Mouse (Mus musculus): ENCODE results near the gene Mrpl42.

The Mrpl42 gene

DNA sequence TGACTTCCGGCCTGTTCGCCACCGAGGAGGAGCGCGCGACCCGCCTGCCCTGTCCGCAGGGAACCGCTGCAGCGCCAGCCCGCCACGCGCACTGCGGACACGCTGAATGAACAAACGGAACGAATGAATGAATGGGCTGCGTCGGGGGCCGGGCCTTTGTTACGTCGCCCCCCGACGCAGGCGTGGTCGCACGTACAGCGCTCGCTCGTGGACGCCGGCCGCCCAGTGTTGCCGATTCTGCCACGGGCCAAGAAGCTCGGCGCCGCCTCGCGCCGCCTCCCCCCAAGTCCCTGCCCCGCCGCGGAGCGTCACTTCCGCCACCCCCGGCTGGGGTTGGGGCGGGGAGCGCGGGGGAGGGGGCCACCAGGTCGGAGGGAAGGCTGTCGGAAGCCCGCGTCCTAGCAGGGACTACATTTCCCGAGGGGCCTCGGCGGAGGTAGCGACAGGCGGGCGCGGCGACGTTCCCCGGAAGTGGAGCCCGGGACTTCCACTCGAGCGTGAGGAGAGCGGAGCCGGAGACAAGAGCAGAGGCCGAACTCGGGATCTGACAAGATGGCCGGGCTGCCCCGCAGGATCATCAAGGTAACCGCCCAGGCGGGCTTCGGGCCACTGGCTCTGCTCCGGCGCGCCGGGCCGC, 13.0 kb upstream of the Mrpl42 start, which contains the start of gene Ube2n:
Gene Ube2n (plus strand): TSS at position 490 of the 637 bp plus-strand sequence.
- DNase-seq (ENCODE audit: low spot score): peak; percentile 98

DNA sequence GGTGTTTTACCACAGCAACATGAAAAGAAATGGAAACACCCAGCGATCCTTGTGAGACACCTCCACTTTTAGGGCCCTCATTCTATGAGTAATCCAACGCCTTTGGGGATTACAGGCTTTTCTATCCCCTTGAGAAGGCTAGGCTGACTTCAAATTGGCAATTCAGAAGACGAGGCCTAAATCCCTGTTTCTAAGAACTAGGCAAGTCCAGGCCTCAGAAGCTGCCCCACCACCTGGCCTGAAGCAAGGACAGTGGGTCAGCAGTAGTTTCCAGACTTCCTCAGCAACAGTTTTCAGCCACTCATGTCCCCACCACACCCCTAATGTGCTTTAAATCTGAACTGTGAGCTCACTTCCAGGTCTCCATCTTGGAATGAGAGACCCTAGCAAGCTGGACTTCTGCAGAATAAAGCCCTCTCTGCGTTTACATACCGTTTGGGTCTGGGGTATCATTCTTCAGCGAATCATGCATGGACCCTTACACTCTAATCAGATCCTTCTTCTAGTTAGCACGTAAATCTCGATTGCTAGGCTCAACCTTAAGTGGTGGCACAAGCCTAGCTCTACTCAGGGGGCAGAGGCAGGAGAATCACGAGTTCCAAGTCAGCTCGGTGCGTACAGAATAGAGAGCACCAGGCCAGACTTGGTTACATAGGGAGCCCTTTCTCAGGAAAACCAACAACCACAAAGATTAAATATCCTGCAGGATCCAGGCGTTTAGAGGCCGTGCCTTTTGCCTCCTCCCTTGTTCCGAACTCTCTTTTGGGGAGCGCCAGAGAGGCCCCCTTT, 12.2 kb upstream of the Mrpl42 start:
- DNase-seq (ENCODE audit: low spot score): no peak

DNA sequence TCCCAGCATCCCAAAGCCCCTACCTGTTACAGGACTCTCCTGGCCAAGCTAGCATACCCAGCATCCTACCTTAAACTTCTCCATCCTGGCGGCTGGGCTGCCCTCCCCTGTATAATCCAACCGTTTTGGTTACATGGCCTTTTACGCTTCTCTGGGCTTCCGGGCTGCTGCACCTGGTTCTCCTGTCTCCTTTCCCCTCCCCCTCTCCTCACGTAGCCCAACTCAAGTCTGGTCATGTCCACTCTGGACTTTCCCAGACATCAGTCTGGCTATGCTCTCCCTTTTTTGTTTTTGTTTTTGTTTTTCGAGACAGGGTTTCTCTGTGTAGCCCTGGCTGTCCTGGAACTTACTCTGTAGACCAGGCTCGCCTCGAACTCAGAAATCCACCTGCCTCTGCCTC, 10.9 kb upstream of the Mrpl42 start:
- no peak for DNase-seq (ENCODE audit: low spot score)

DNA sequence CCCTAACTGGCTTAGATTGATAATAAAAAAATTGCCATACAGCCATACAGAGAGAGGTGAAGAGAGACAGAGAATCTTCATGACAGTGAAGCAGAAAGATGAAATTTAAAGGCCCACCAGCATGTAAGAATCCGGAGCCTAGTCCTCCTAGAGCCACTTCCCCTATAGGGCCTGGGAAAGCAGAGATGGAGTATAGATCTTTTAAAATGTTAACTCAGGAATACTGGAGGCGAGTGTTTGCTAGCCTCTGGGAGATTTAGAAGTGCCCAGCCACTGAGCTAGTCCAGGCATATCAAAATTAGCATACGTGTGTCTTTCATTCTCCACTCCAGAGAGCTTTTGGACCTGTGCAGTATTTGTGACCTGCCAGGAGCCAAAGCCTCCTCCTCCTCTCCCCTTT, 7.5 kb upstream of the Mrpl42 start:
- DNase-seq (ENCODE audit: low spot score): no peak

DNA sequence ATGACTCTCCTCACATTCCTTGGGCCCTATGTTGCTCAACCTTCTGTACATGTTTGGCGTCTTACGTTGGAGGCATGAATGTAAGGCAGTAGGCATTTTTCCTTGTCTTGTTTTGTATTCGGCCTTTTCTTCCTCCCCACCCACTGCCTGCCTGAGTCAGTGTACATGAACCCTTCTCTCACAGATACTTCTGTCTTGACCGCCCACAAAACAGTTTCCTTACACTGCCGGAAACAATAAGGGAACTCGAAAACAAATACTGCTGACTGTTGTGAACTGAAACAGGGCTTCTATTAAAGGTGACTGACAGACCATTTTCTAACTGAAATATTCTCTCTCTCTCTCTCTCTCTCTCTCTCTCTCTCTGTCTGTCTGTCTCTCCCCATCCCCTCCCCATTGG, 7.1 kb upstream of the Mrpl42 start:
- peak; percentile 17 for DNase-seq (ENCODE audit: low spot score)

DNA sequence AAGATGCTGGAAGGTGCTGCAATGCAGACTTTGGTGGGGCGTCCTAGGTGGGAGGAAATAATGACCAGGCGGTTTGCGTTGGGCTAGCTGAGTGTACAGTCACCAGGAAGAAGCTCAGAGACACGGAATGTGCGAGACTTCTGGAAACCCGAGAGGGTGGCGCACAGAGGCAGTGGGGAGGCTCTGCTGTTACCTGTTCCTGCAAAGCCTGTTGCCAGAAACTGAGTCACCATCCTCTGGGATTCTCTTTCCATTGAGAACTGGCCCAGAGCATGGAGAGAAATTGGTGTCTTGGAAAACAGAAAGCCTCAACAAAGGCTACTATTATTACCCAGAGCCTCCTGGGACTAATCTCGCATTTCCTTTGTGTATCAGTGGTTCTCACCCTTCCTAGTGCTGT, 6.4 kb upstream of the Mrpl42 start:
- DNase-seq (ENCODE audit: low spot score): no peak

DNA sequence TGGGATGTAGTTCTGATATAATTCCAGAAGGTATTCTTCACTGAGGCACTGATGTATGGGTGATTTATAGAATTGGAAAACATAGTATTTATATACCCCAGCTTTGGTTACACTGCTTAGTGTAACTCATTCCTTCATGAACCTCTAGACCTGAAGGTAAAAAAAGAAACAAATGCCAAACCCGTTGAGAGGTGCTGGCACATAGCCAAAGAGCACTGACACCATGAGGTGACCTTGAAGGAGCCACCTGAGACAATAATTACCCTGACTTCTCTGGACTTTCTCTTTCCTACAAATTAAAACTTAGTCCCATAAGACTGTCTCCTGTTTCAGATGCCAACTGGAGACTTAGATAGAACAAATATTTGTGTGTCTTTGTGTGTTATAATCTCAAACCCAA, 2.6 kb upstream of the Mrpl42 start:
- DNase-seq (ENCODE audit: low spot score): no peak

DNA sequence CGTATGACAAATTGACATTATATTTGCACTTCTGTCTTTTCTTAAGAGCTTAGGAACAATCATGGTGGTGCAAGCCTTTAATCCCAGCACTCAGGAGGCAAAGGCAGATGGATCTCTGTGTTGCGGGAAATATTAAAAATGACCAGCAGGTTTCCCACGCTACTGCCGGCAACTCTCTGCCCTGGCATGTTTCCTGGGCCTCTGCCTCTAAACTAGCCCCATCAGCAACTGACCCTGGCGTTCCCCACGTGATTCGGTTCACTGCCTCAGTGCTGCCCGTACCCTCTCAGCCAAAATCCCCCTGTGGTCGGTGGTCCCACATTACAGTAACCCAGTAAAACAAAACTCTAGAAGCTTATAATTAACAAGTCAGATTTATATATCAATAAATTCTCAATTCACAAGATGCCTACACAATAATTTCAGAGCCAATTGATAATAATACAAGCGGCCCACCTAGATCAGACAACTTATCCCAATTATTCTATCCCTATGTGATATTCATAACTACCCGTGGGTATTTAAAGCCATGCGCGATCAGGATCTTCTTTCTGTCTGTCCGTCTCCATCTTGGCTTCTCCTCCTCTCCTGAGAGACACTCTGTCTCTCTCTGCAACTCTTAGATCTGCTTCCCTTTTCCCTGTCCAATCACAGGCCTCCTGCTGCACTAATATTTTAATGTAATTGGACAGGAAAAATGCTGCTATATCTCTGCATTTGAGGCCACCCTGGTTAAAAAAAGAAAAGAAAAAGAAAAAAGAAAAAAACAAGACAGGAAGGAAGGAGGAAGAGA, 1.9 kb upstream of the Mrpl42 start:
- DNase-seq (ENCODE audit: low spot score): no peak

DNA sequence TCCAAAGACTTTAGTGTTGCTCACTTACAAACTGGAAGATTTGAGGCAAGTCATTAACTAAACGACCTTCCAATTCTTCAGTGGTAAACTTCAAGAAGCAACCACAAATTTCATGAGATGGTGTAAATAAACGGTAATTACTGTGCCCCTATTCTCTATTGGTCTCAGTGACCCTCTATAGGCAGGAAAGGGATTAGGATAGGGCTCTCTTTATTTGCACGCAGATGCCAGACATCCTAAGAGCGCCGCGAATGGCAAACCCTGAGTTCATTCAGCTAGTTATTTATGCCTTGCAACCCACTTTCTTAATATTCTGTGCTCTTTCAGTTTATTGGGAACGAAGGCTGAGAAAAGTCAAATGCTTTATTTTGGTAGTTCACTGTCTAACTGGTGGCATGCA, 707 bp downstream of the Mrpl42 start:
- no peak for DNase-seq (ENCODE audit: low spot score)

DNA sequence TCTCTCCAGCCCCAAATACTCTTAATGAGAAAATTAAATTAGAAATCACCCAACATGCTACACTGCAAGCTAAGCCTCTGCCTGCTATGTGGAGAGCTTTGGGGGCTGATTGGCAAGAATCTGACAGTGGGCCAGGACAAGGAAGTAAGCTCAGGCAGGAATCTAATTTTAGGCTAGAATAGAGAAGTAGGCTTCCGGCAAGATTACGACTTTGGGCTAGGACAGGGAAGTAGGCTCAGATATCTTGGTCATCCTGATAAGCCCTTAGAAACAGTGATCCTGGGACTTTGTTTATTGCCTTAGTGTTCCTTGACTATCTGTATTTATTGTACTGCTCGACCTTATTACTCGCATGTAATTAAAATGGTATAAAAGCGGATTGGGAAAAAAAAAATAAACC, 7.5 kb downstream of the Mrpl42 start:
- DNase-seq (ENCODE audit: low spot score): no peak

DNA sequence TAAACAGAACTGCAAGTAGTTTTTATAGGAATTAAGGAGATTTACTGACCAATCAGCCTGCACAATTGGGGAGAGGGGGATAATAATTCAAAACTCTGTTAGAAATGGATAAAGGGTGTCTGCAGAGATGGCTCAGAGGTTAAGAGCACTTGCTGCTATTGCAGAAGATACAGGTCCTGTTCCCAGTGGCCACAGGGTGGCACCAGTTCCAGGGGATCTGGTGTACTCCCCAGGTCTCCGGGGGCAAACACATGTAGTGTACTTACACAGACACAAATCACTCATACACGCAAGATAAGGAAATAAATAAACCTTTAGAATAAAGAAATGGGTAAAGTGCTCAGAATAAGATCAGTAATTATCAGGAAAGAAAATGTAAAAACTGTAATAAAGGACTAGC, 12.1 kb downstream of the Mrpl42 start:
- DNase-seq (ENCODE audit: low spot score): peak; percentile 11

DNA sequence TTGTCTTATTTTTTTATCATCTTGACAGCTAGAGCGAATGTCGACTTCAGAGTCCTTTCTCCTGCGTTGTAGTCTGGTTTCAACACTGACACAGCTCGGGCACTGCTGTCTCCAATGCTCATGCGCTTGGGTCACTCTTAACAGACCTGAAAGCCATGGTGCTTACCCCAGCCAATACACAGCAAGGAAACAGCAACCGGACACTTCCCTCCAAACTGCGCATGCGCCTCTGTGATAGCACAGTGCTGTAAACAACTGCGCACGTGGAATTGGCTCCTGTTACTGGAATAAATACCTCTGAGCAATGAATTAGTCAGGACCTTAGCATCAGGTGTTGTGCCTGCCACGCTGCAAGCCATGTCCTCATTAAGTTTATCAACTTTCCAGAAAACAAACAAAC, 24.2 kb downstream of the Mrpl42 start:
- no peak for DNase-seq (ENCODE audit: low spot score)

DNA sequence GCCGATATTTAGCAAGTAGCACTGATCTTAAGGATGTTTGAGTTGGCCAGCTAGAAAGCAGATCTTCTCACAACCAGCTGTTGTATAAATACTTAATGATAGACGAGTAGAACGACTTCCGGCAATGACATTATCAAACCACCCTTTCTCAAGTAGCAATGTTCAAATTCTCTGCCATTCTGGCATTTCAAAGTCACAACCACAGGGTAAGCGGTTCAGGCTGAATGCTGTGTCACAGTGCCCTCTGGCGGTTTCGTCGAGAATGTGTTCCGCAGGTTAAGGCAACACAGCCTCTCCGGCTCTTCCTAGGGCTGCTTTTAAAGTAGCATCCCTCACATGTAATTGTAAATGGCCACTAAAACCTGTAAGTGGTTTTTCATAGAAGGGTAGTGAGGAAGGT, 25.8 kb downstream of the Mrpl42 start:
- peak; percentile 90 for DNase-seq (ENCODE audit: low spot score)

DNA sequence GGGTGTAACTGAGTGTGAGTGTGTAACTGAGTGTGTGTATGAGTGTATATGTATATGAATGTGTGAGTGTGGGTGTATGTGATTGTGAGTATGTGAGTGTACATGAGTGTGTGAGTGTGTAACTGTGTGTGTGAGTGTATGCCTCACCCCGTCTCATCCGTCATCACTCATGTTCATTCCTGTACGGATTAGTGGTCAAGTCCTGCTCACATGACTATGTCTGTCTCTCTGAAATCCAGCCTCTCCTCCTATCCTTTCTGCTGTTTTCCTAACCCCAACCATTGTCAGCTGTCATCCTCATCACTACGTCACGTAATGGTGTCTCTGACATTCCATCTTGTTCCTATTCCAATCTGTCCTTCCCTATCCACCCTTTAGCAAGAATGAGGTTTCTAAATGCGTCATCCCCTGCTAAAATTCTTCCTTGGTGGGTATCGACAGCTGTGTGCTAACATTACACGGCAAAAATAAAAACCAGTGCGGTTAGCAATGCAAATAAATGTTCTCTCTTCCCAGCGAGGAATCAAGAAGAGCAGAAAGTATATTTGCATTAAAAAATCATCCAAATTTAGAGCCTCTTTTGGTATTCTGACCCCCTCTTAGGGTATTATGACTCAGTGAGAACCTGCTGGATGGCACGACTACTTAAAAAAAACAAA, 29.7 kb downstream of the Mrpl42 start:
- DNase-seq (ENCODE audit: low spot score): no peak

DNA sequence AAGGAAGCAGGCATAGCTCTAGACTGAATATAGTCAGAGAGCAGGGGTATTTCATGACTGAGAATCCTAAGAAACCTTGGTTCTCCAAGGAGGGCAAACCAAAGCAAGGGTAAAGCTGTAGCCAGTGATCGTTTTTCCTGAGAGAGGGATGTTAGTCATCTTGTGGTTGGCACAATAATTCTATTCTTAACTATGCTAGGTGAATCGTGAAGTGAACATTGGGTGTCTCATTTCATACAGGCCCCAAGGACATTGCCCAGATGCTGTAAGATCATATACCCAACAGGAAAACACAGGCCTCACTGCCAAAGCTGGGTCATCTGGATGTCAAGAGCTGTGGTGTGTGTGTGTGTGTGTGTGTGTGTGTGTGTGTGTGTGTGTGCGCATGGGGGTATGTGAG, 30.6 kb downstream of the Mrpl42 start:
- DNase-seq (ENCODE audit: low spot score): no peak

DNA sequence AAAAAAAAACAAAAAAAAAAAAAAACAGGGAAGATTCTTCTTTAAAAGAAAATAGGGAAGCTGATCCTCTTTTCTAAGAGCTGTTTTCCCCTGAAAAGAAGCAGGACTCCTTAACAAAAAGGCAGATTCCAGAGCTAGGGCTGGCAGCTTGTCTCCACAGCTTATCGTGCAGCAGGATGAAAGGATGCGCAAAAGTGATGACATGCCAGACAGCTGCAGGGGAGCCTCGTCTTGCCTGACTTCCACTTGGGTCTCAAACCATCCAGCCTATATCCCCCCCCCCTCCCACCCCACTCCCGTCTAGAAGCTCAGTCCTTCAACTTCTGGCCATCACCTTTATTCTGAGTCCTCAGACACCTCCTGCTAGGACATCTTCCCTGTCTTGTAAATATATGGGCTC, 32.8 kb downstream of the Mrpl42 start:
- DNase-seq (ENCODE audit: low spot score): no peak

DNA sequence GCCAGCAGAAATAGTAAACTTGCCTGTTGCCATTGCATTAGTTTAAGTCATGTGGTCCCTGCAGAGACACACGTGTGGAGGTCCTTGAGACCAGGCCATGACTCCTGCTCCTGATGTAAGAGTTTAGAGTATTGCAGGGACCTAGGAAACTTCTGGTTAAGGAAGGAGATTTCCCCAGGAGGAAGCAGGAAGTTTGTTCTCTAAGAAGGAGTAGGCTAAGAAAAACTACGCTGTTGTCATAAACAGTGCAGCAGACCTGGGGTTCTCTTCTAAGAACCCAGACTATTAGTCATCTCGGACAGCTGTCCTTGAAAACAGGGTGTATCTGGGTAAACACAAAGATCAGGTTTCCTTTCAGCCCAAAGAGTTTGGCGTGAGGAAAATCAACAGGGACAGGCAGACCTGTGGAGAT, 36.2 kb downstream of the Mrpl42 start:
- peak; percentile 43 for DNase-seq (ENCODE audit: low spot score)

DNA sequence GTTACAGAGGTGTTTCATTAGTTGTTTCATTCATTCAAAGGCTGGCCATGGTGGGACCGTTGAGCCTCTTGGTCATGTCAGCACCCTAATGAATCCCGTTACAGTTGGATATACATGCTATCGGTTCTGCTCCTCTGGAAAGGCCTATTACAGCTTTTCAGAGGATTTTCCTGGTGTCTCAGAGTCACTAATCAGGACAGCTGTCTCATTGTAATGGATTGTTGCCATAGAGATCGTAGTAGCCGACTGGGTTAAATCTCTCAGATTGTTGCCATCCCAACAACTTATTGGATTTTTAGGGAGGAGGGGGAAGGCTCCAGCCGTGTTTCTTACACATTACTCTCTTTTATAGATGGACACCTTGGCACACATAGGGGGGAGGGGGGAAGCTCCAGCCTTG, 37.2 kb downstream of the Mrpl42 start:
- DNase-seq (ENCODE audit: low spot score): no peak

DNA sequence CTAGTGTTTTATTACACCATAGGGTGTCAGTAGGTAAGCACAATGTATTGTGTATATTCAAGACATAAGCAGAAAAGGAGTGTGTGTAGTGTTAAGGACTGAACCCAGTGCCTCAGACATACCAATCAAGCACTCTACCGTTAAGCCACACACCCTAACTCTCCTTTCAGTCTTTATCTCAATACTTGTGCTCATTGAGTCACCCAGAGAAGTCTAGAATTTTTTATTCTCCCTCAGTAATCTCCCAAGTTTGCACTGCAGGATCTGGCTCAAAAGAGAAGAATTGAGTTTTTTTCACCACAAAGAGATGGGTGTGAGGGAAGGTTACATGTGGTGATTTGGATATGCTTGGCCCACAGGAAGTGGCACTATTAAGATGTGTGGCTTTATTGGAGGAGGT, 39.5 kb downstream of the Mrpl42 start:
- no peak for DNase-seq (ENCODE audit: low spot score)

DNA sequence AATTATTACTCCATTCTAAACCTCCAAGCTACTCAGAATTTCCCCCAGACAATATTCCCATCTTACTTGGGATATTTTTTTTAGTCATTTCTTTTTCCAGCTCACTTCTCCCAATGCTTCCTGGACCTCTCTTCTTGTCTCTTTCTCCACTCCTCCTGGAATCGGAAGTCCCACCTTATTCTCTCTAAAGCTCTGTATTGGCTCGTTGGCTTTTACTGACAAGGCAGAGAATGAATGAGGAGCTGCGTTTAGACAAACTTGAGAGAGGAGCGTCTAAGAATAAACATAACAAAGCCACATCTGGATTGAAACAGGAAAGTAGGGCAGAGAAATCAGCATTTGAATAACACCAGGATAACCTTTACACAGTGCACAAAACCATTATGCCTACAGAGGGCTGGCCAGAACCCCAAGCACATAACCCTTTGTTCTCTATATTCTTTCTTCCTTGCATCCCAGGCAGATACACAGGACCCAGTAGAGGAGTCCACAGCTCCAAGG, 40.6 kb downstream of the Mrpl42 start:
- no peak for DNase-seq (ENCODE audit: low spot score)

DNA sequence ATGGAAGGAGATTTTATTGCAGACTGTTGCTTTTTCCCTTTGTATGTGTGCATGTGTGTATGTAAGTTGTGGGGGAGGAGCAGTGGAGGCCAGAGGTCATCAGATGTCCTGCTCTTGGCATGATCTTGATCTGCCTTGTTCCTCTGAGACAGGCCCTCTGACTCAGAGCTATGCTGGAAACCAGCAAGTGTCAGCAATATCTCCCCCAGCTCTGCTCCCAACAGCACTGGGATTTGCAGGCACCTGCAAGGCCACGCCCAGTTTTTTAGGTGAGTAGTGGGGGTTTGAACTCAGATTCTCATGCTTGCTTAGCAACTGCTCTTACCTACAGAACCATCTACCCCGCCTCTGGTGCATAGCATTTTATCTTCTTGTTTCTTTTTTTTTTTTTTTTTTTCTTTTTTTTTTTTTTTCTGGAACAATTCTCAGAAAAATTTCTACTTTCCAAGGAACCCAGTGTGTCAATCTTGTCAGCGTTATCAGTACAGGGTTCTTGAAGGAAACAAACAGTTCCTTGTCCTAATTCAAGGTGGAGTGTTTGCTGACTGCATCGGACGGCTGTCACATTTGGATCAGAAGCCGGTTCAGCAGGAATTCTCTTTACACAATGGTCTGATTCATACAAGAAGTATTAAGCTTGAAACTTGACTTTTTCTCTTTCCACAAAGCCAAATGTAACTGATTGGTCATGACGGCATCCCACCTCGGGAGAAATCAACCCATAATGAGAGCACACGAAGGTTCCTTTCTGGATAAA, 43.5 kb downstream of the Mrpl42 start:
- DNase-seq (ENCODE audit: low spot score): peak; percentile 66

Measured in lung, postnatal 25 days (tissue).